Mouse (Mus musculus) hindbrain, embryonic 13.5 days (tissue): ENCODE results near the gene Vps36. TPM values are rescaled to one million over a fixed set of nuclear protein-coding genes. Genes with fewer than 3 reads are reported as not detected.

ENCODE experiments used
- polyA plus RNA-seq: library from polyadenylated mRNA; unstranded; fragments of >200 nt; fragmentation: Nextera tagmentation; extraction: Ambion mirVana; gene quantifications from 2 replicates; pipeline ENCODE4 v1.2.1, GENCODE M21; 2015

Gene Vps36
- polyA plus RNA-seq, 1 experiment from 2014 or later = 42.3 TPM

Other genes starting within 250 kb of the Vps36 start
- not detected in 2 replicates for gene Defb13, start 246.0 kb upstream of the Vps36 start, polyA plus RNA-seq
- not detected in 2 replicates for gene Fam90a1a, start 234.1 kb upstream of the Vps36 start, polyA plus RNA-seq
- gene Ccdc70, start 223.0 kb upstream of the Vps36 start, polyA plus RNA-seq = not detected in 2 replicates
- 1.6 and 1.7 TPM in 2 replicates for gene Atp7b, start 132.5 kb upstream of the Vps36 start, polyA plus RNA-seq
- 33.8 and 37.2 TPM in 2 replicates for gene Alg11, start 132.1 kb upstream of the Vps36 start, polyA plus RNA-seq
- 0.56 and 1.3 TPM in 2 replicates for gene Nek5, start 67.8 kb upstream of the Vps36 start, polyA plus RNA-seq
- 9.5 and 10.4 TPM in 2 replicates for gene Nek3, start 26.4 kb upstream of the Vps36 start, polyA plus RNA-seq
- 16.9 and 19.1 TPM in 2 replicates for gene Ckap2, start 7.0 kb upstream of the Vps36 start, polyA plus RNA-seq
- 8.3 and 8.5 TPM in 2 replicates for gene Thsd1, start 34.5 kb downstream of the Vps36 start, polyA plus RNA-seq
- not detected in 2 replicates for gene Tpte, start 90.6 kb downstream of the Vps36 start, polyA plus RNA-seq
- 8.8 TPM in 2 replicates for gene Slc25a15, start 205.8 kb downstream of the Vps36 start, polyA plus RNA-seq
- gene Mrps31, start 218.6 kb downstream of the Vps36 start, polyA plus RNA-seq = 33.8 and 34.2 TPM in 2 replicates